Mouse (Mus musculus) liver, embryonic 12.5 days (tissue): ENCODE measurements at regions not wholly inside any gene's neighbourhood (a gene's known extent, or its start where the extent isn't known, plus 50 kb on each side); places are given as distances from the start of the nearest gene placed in this dataset.

Experiments
- ATAC-seq: fragments of 200-750 bp; cut with Nextera tagmentation; 2 replicates; pipeline ENCODE4 v1.8.0; 2017; ENCODE audit warnings: moderate number of reproducible peaks, mild to moderate bottlenecking, moderate library complexity
- H3K27ac ChIP-seq: fragments of 300-500 bp; sonication (generic); 2 replicates; pipeline ENCODE4 v1.5.1; 2016; ENCODE audit warnings: mild to moderate bottlenecking
- H3K27me3 ChIP-seq: fragments of 300-500 bp; sonication (generic); replicated peaks from 2 replicates; pipeline ENCODE4 v1.6.1; 2016; ENCODE audit warnings: mild to moderate bottlenecking, moderate library complexity
- H3K36me3 ChIP-seq: fragments of 300-500 bp; sonication (generic); 2 replicates; pipeline ENCODE4 v1.6.1; 2016; ENCODE audit warnings: mild to moderate bottlenecking, moderate library complexity
- H3K4me1 ChIP-seq: fragments of 300-500 bp; sonication (generic); 2 replicates; pipeline ENCODE4 v1.6.1; 2016
- H3K4me2 ChIP-seq: fragments of 300-500 bp; sonication (generic); 2 replicates; pipeline ENCODE4 v1.6.1; 2016; ENCODE audit warnings: mild to moderate bottlenecking, moderate library complexity
- H3K4me3 ChIP-seq: fragments of 300-500 bp; sonication (generic); 2 replicates; pipeline ENCODE4 v1.5.1; 2016; ENCODE audit warnings: mild to moderate bottlenecking, moderate library complexity
- H3K9ac ChIP-seq: fragments of 300-500 bp; sonication (generic); 2 replicates; pipeline ENCODE4 v1.6.1; 2016; ENCODE audit warnings: mild to moderate bottlenecking, moderate library complexity
- H3K9me3 ChIP-seq: fragments of 300-500 bp; sonication (generic); replicated peaks from 2 replicates; pipeline ENCODE4 v1.6.1; 2016; ENCODE audit warnings: mild to moderate bottlenecking, moderate library complexity
- WGBS: fragments of 180-500 bp; shearing (Covaris S2); methylation state at CpG from one replicate; pipeline ENCODE4 v1.1.7; 2016; ENCODE audit not compliant: insufficient replicate concordance; 5-methylcytosine and 5-hydroxymethylcytosine counted together

DNA sequence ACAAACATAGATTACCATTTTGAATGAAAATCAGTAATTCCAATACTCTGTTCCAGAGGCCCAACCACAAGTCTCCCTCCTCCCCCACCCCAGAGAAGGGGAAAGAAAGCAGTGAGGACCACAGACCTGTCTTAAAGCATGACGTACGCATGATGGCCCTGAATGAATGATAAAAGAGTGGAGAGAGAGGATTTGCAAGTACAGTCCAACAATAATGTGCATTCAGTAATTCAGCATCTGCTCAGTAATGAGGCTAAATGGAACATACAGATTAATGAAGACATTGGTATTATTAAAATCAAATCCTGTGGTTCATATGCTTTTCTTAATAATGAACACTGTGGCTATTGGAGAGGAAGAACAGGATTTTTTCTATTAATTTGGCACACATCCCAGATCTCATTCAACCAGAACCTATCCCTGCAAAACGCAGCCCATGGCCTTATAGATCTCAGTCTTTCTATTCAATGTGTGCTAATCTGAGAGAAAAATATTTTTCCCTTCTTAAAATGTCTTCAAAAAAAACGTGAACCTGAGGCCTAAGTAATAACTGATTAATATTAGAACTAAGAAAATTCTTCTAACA is 430.7 kb upstream of the Tbc1d2b start:
- no peak for ATAC-seq

DNA sequence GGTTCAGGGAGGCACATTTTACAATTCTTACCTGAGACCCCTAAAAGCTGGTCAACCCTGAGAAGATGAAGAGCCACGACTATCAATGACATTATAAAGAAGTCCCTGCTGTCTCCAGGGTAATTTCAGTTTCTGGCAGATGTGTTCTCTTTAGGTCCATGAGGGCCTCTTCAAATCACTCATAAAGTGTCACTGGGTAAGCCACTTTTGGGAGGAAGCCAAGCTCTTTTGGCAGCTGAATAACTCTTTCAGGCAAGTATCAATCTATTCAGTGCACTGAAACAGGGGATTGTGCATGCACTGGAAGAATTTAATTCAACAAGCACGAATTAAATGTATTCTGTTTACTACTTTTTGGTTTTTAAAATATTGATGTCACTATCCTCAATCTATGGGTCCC is 443.1 kb upstream of the Tbc1d2b start:
- no peak overlapping the region for H3K27ac ChIP-seq
- 26% methylated on average over 2 of the region's 2 CpGs for whole genome bisulfite sequencing
- no peak overlapping the region for H3K4me2 ChIP-seq
- H3K9me3 ChIP-seq: no peaks in the 10 kb centered on the region
- H3K4me3 ChIP-seq: no peak overlapping the region
- no peak for ATAC-seq
- H3K27me3 ChIP-seq: no peaks in the 10 kb centered on the region
- no peak overlapping the region for H3K9ac ChIP-seq
- no peaks in the 10 kb centered on the region for H3K4me1 ChIP-seq
- H3K36me3 ChIP-seq: no peaks in the 10 kb centered on the region

More for the DNA sequence above, 430.7 kb upstream of the Tbc1d2b start:
- WGBS: 47% methylated on average over 4 of the region's 4 CpGs
- no peak overlapping the region for H3K4me3 ChIP-seq
- no peaks in the 10 kb centered on the region for H3K36me3 ChIP-seq
- H3K4me1 ChIP-seq: no peaks in the 10 kb centered on the region
- no peak overlapping the region for H3K4me2 ChIP-seq
- no peak overlapping the region for H3K27ac ChIP-seq
- H3K9ac ChIP-seq: no peak overlapping the region
- no peaks in the 10 kb centered on the region for H3K27me3 ChIP-seq
- no peaks in the 10 kb centered on the region for H3K9me3 ChIP-seq

DNA sequence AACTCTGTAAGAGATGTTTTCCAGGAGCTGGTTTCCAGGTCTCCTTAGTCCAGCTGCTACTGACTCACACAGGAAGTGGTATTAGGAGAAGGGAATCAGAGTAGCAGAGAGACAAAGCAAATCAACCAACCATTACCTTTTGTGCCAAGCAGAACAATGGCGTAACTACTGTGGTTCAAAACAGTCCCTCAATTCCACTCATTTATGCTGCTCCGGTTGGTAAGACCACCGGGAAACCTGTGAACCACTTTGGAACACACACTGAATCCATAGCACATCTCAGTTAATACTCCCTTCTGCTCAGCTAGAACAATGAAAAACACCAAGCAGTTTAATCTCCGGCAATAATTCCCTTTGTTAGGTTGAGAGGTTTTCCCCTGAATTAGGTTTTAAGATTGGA is 460.8 kb upstream of the Tbc1d2b start:
- H3K9ac ChIP-seq: no peak overlapping the region
- no peaks in the 10 kb centered on the region for H3K36me3 ChIP-seq
- no peaks in the 10 kb centered on the region for H3K27me3 ChIP-seq
- no peaks in the 10 kb centered on the region for H3K4me1 ChIP-seq
- H3K9me3 ChIP-seq: no peaks in the 10 kb centered on the region
- no peak overlapping the region for H3K27ac ChIP-seq
- no peak overlapping the region for H3K4me2 ChIP-seq
- WGBS: 62% methylated on average over 4 of the region's 4 CpGs
- H3K4me3 ChIP-seq: no peak overlapping the region
- ATAC-seq: no peak

DNA sequence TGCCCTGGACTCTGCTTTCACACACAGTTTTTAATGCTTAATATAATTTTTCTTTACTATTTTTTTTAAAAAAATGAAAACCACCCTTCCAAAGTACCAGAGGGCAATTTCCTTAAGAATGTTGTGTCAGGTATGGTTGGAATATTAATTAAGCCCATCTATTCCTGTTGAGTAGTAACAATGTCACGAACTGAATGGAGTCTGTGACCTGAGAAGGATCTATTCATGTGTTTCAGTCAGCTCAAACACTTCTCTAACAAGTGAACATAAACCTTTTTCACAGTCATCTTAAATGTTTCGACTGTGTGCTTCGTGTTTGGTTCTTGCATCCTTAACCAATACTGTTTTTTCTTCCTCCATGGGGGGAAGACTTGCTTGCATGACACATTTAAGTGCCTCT is 486.6 kb upstream of the Tbc1d2b start:
- no peaks in the 10 kb centered on the region for H3K36me3 ChIP-seq
- no peak for ATAC-seq
- H3K9ac ChIP-seq: no peak overlapping the region
- no peak overlapping the region for H3K27ac ChIP-seq
- no peaks in the 10 kb centered on the region for H3K4me1 ChIP-seq
- H3K4me3 ChIP-seq: no peak overlapping the region
- H3K4me2 ChIP-seq: no peak overlapping the region
- 53% methylated on average over 3 of the region's 3 CpGs for WGBS
- no peaks in the 10 kb centered on the region for H3K9me3 ChIP-seq
- no peaks in the 10 kb centered on the region for H3K27me3 ChIP-seq

DNA sequence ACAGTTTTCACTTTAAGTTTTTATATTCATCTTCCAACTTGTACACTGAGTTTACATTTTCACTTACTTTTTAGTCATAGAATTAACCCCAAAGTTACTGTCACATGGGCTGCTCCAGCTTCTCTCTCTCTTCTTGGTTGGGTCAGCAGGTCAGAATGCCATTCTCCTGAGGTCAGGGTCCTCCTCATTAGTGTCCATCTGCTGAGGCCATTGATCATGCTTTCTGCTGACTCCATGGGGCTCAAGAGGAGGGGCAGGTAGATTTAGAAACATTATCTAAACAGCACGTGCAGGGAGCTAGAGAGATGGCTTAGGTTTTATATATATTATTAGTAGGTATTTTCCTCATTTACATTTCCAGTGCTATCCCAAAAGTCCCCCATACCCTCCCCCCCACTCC is 503.7 kb upstream of the Tbc1d2b start:
- no peak for ATAC-seq
- no peak overlapping the region for H3K4me3 ChIP-seq
- no peak overlapping the region for H3K27ac ChIP-seq
- H3K36me3 ChIP-seq: no peaks in the 10 kb centered on the region
- no peak overlapping the region for H3K4me2 ChIP-seq
- WGBS: 55% methylated on average over 1 of the region's 1 CpGs
- H3K9ac ChIP-seq: no peak overlapping the region
- no peaks in the 10 kb centered on the region for H3K9me3 ChIP-seq
- no peaks in the 10 kb centered on the region for H3K4me1 ChIP-seq
- no peaks in the 10 kb centered on the region for H3K27me3 ChIP-seq

DNA sequence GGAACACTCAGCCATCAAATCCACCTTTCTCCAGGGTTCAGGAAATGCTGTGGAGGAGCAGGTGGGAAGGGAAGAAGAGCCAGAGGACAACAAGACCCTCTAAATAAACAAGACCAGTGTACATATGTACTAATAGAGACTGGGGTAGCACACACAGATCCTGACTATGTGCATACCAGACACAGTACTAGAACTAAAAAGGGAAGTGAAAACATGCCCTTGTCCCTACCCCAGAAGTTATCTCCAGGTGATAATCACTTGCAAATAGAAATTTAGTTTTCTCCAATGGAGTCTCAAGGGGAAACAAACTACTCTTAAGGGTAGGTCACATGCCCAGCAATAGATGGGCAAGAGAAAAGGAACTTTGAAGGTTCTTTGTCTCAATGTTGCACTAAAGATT is 518.9 kb upstream of the Tbc1d2b start:
- Histone ChIP-seq H3K4me2 (no peak overlapping the region), H3K9me3 (no peaks in the 10 kb centered on the region), H3K9ac (no peak overlapping the region), H3K27ac (no peak overlapping the region), H3K4me3 (no peak overlapping the region), H3K4me1 (no peaks in the 10 kb centered on the region), H3K27me3 (no peaks in the 10 kb centered on the region), H3K36me3 (no peaks in the 10 kb centered on the region)
- ATAC-seq: no peak

DNA sequence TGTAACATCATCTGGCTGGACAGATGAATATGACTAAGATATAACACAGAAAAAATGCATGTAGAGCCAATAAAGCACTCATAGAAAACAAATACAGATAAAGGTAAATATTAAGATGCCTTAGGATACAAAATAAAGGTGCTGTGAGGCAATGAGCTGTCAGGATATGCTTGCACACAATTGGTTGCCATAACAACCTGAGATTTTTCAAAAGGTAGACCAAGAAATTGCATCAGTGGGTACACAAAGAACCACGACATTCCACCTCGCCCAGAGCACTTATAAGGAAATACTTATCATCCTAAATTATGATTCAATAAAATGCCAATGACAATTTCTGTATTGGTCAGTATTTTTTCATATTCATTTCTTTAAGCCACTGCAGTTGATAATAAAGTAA is 521.3 kb upstream of the Tbc1d2b start:
- WGBS: 66% methylated on average over 2 of the region's 2 CpGs
- Histone ChIP-seq H3K4me1 (no peaks in the 10 kb centered on the region), H3K27ac (no peak overlapping the region), H3K4me3 (no peak overlapping the region), H3K27me3 (no peaks in the 10 kb centered on the region), H3K4me2 (no peak overlapping the region), H3K9ac (no peak overlapping the region), H3K9me3 (no peaks in the 10 kb centered on the region), H3K36me3 (no peaks in the 10 kb centered on the region)
- no peak for ATAC-seq

DNA sequence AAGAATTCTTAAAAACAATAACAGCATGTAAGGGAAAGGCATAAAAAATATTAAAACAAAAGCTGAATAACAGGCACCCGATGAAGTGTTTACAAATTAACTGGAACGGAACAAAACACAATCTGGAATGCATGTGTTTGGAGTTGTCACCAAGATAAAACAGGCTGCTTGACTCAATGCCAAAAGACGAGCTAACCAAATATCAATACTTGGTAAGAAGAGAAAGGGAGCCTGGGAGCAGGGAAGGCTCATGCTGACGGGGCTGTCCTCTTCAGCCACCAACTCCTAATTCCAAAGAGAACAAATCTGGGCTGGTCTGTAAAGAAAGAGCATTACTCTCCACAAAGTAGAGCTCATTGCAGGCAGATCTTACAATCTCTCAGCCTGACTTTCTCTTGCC is 545.4 kb upstream of the Zic4 start:
- no peaks in the 10 kb centered on the region; the same call in 1 of the 2 replicates for H3K9me3 ChIP-seq
- H3K9ac ChIP-seq: no peak overlapping the region
- H3K36me3 ChIP-seq: no peaks in the 10 kb centered on the region
- WGBS: 51% methylated on average over 4 of the region's 4 CpGs
- H3K4me1 ChIP-seq: no peaks in the 10 kb centered on the region
- no peak overlapping the region for H3K4me3 ChIP-seq
- no peak for ATAC-seq
- H3K27ac ChIP-seq: no peak overlapping the region
- H3K4me2 ChIP-seq: no peak overlapping the region
- H3K27me3 ChIP-seq: no peaks in the 10 kb centered on the region

DNA sequence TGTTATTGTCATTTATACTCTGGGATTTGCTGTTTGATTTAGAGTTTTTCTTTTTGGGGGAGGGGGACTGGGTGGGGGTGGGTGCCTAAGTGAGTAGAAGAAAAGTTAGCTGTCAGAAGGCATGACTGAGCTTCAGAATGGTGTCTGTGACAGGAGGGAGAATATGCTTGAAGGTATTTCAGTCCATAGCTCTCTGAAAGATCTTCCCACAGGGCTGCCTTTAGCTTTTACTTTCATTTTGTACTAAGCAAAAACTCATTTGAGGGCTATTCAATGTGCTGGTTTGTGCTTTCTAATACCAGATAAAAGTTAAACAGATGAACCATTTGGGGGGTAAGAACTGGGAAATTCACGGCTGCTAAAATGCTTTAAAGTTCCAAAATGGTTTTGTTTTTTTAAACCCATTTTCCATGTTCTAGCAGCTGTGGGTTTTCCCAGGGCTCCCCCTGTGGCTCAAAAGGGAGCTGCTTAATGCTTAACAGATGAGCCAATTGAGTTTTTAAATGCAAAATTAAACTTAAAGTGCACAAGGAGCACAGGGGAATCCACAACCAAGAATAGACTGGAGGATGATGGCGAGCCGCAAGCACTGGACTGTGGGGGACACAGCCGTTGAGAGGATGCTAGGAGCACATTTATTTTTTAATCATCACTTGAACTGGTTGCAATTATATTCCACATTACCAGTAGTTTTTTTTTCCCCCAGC is 538.5 kb upstream of the Zic4 start:
- WGBS: 69% methylated on average over 4 of the region's 4 CpGs
- Histone ChIP-seq H3K4me2 (no peak overlapping the region), H3K27ac (no peak overlapping the region), H3K27me3 (no peaks in the 10 kb centered on the region), H3K9me3 (no peaks in the 10 kb centered on the region), H3K4me3 (no peak overlapping the region), H3K36me3 (no peaks in the 10 kb centered on the region), H3K4me1 (no peaks in the 10 kb centered on the region), H3K9ac (no peak overlapping the region)
- no peak for ATAC-seq

DNA sequence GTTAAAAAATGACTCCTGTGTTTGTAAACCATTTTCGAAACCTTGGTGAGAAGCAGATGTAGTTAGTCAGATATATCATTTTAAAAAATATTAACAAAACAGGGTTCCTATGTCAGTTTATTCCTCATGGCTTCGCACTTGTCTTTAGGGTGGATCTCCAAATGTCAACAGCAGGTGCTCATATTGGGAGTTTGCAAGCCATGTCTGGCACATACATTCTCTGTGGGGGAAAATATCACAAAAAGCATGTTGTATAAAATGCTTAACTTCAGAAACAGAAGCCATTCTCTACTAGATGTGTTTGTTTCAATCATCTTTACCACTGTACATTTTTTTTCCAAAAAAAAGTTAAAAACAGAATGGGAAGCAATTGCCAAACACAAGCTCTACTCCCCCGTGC is 534.7 kb upstream of the Zic4 start:
- Histone ChIP-seq H3K4me2 (no peak overlapping the region), H3K9ac (no peak overlapping the region), H3K4me1 (no peaks in the 10 kb centered on the region), H3K4me3 (no peak overlapping the region), H3K36me3 (no peaks in the 10 kb centered on the region), H3K9me3 (no peaks in the 10 kb centered on the region), H3K27me3 (no peaks in the 10 kb centered on the region), H3K27ac (no peak overlapping the region)
- no peak for ATAC-seq
- 65% methylated on average over 3 of the region's 3 CpGs for WGBS

DNA sequence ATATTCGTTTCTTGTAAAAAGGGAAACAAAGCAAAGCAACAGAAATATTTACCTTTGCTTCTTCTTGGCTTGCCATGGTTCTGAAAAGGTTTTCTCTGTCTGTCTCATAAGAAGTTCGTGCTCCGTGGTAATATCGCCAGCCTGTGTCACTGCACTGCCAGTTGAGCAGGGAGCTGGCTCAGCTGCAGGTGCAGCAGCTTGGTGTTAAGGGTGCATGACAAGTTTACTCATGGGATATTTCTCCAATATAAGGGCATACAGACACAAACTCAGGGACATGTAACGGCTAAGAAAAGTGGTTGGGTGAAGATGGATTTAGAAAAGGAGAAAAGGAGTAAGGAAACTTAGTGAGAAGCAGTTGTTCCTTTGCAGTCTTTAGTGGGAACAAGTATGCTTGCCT is 533.5 kb upstream of the Zic4 start:
- ATAC-seq: no peak
- no peaks in the 10 kb centered on the region for H3K4me1 ChIP-seq
- H3K9ac ChIP-seq: no peak overlapping the region
- H3K27ac ChIP-seq: no peak overlapping the region
- WGBS: 52% methylated on average over 5 of the region's 5 CpGs
- H3K4me2 ChIP-seq: no peak overlapping the region
- no peaks in the 10 kb centered on the region for H3K27me3 ChIP-seq
- no peaks in the 10 kb centered on the region for H3K9me3 ChIP-seq
- H3K4me3 ChIP-seq: no peak overlapping the region
- no peaks in the 10 kb centered on the region for H3K36me3 ChIP-seq

DNA sequence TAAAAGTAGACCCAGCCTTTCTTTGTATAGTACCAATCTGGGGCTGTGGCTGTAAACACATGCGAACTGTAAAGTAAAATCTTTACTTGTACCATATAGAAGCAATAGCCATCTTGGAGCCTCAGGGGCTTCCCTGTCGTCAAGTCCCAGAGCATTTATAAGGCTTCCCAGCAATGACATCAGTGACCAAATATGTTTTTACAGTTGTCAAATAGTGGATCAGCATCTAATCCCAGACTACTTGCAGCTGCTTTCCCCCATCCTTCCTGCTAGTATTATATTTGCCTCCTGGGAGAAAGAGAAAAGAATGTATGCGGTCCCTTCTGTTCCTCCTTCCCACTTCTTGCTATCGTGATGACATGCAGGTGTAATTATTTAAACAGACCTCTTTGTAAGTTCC is 531.5 kb upstream of the Zic4 start:
- H3K27me3 ChIP-seq: no peaks in the 10 kb centered on the region
- no peak overlapping the region for H3K27ac ChIP-seq
- no peak for ATAC-seq
- 66% methylated on average over 4 of the region's 4 CpGs for WGBS
- H3K9ac ChIP-seq: no peak overlapping the region
- no peak overlapping the region for H3K4me3 ChIP-seq
- H3K4me2 ChIP-seq: no peak overlapping the region
- H3K9me3 ChIP-seq: no peaks in the 10 kb centered on the region
- no peaks in the 10 kb centered on the region for H3K36me3 ChIP-seq
- H3K4me1 ChIP-seq: no peaks in the 10 kb centered on the region
